Mouse (Mus musculus): Measurements from ENCODE around the gene Degs2. TPM values are rescaled to one million over a fixed set of nuclear protein-coding genes. Genes with fewer than 3 reads are reported as not detected.

The Degs2 gene
- polyA plus RNA-seq, 1 experiment from 2014 or later = 2.6 TPM

DNA sequence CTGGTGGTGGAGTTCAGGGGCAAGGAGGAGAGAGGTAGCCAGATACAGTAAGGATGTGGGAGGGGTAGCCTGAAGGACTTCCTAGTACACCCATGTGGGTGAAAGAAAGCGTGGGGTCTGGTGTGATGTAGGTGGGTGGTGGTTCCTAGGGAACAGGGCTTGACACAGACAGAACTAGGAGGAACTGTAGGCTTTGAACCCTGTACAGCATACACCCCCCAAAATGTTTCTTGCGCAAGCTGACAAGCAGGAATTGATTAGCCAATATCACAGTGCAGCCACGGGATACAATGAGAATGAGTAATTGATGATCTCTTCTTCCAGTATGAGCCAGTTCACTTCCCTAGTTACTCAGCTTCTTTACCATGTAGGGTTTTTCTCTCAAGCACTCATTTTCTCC lies 63.0 kb downstream of the Degs2 start:
- Histone ChIP-seq H3K4me2 (no peak overlapping the region), H3K4me3 (no peak overlapping the region), H3K4me1 (replicated peaks) (no peaks in the 10 kb centered on the region; the same call in 1 of the 2 replicates), H3K36me3 (no peaks in the 10 kb centered on the region), H3K9me3 (no peaks in the 10 kb centered on the region), H3K9ac (no peak overlapping the region), H3K27ac (replicated peaks) (no peak overlapping the region), H3K27me3 (no peaks in the 10 kb centered on the region)
- ATAC-seq (ENCODE audit: low read depth) = no peak
- WGBS = 83% methylated on average over 3 of the region's 3 CpGs

- Histone ChIP-seq H3K9ac (no peak overlapping the region), H3K36me3 (no peaks in the 10 kb centered on the region), H3K4me3 (no peak overlapping the region), H3K4me1 (replicated peaks) (no peaks in the 10 kb centered on the region; the same call in 1 of the 2 replicates), H3K27me3 (no peaks in the 10 kb centered on the region), H3K27ac (replicated peaks) (no peak overlapping the region), H3K9me3 (no peaks in the 10 kb centered on the region), H3K4me2 (no peak overlapping the region)
- no peak for ATAC-seq (ENCODE audit: low read depth)
- WGBS = 90% methylated on average over 5 of the region's 5 CpGs
Measured at GRCm38 (mm10) chr12:108637440-108637839, 64.7 kb downstream of the Degs2 start.

DNA sequence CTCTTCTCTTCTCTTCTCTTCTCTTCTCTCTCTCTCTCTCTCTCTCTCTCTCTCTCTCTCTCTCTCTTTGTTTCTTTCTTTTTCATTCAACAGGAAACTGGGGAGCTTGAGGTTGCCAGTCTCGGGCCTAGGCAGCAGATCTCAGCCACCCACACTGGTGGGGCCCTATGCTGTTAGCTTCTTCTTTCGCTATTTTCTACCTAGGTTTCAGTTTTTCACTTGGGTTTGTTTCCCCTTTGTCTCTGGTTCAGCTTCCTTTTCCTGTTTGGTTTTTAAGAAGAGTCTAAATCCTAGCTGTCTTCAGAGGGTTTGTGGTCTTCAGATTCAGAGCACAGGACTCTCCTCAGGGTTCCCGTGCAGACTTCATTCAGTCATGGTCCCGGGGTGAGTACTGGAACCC lies 66.6 kb downstream of the Degs2 start:
- H3K4me3 ChIP-seq = no peak overlapping the region
- no peaks in the 10 kb centered on the region for H3K36me3 ChIP-seq
- no peaks in the 10 kb centered on the region for H3K27me3 ChIP-seq
- ATAC-seq (ENCODE audit: low read depth) = no peak
- WGBS = 88% methylated on average over 4 of the region's 4 CpGs
- H3K27ac ChIP-seq (replicated peaks) = no peak overlapping the region
- H3K9ac ChIP-seq = no peak overlapping the region
- H3K4me2 ChIP-seq = no peak overlapping the region
- H3K9me3 ChIP-seq = no peaks in the 10 kb centered on the region
- no peaks in the 10 kb centered on the region; the same call in 1 of the 2 replicates for H3K4me1 ChIP-seq (replicated peaks)

GRCm38 (mm10) chr12:108634031-108634430 lies 68.1 kb downstream of the Degs2 start:
- no peak overlapping the region for H3K9ac ChIP-seq
- WGBS = 90% methylated on average over 1 of the region's 1 CpGs
- H3K4me2 ChIP-seq = no peak overlapping the region

DNA sequence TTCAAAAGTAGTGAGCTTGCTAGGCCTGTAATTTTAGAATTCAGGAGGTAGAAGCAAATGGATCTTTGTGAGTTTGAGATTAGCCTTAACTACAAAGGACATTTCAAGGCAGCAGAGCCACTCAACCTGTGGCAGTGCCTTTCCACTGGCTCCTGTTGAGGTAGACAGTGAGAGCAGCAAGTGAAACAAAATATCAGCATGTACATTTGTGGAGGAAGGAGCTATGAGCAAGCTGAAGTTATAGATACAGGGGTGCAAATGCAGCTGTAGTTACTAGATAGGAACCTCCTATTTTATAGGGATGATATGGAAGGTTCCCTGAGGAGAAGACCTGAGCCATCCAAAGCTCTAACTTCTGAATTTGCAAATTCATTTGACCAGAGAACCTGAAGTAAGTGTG lies 69.6 kb downstream of the Degs2 start:
- Histone ChIP-seq H3K9ac (no peak overlapping the region), H3K4me1 (replicated peaks) (no peaks in the 10 kb centered on the region), H3K27me3 (no peaks in the 10 kb centered on the region), H3K36me3 (no peaks in the 10 kb centered on the region), H3K27ac (replicated peaks) (no peak overlapping the region), H3K4me3 (no peak overlapping the region), H3K9me3 (no peaks in the 10 kb centered on the region), H3K4me2 (no peak overlapping the region)
- ATAC-seq (ENCODE audit: low read depth) = no peak

More at GRCm38 (mm10) chr12:108634031-108634430, 68.1 kb downstream of the Degs2 start:
- no peak overlapping the region for H3K4me3 ChIP-seq
- no peak for ATAC-seq (ENCODE audit: low read depth)
- H3K27ac ChIP-seq (replicated peaks) = no peak overlapping the region
- no peaks in the 10 kb centered on the region for H3K27me3 ChIP-seq
- H3K4me1 ChIP-seq (replicated peaks) = no peaks in the 10 kb centered on the region
- no peaks in the 10 kb centered on the region for H3K9me3 ChIP-seq
- H3K36me3 ChIP-seq = no peaks in the 10 kb centered on the region

- no peak overlapping the region for H3K4me3 ChIP-seq
- peaks cover 7% of the 10 kb centered on the region for H3K4me1 ChIP-seq (replicated peaks)
- H3K27me3 ChIP-seq = no peaks in the 10 kb centered on the region
- ATAC-seq (ENCODE audit: low read depth) = no peak
- H3K9ac ChIP-seq = no peak overlapping the region
- 92% methylated on average over 6 of the region's 6 CpGs for WGBS
- no peaks in the 10 kb centered on the region for H3K9me3 ChIP-seq
- no peaks in the 10 kb centered on the region for H3K36me3 ChIP-seq
- H3K4me2 ChIP-seq = no peak overlapping the region
- H3K27ac ChIP-seq (replicated peaks) = no peak overlapping the region
Measured at GRCm38 (mm10) chr12:108630741-108631688, 71.1 kb downstream of the Degs2 start.

GRCm38 (mm10) chr12:108629556-108629955 lies 72.6 kb downstream of the Degs2 start:
- Histone ChIP-seq H3K4me1 (replicated peaks) (peaks cover 21% of the 10 kb centered on the region), H3K4me2 (no peak overlapping the region), H3K27me3 (no peaks in the 10 kb centered on the region), H3K9me3 (no peaks in the 10 kb centered on the region), H3K4me3 (no peak overlapping the region), H3K36me3 (0 out of 2 replicates have a peak, but pooled peaks cover 3% of the 10 kb centered on the region), H3K27ac (replicated peaks) (no peak overlapping the region), H3K9ac (no peak overlapping the region)
- WGBS = 100% methylated on average over 1 of the region's 1 CpGs
- no peak for ATAC-seq (ENCODE audit: low read depth)

MicroRNA genes within 50 kb of the gene (microRNA counts, 519-probe panel; counts per million panel counts)
- 4,812 counts per million, percentile 82 among the panel's probes with 10 or more counts for microRNA mmu-miR-342-3p
- 1,707 counts per million, percentile 11 among the panel's probes with 10 or more counts for microRNA mmu-miR-342-5p

Small RNA genes lying within 50 kb of the gene (microRNA-seq; reads per million reads assigned to microRNA genes)
- gene Gm23872 (not detected), gene Mir342 (5,183 reads per million, percentile 93 among the genes with 10 or more reads in this experiment)

Other genes with a start within 250 kb of the Degs2 start
- gene Evl, start 147.6 kb downstream of the Degs2 start, polyA plus RNA-seq (2015; fragmentation: Nextera tagmentation; extraction: Ambion mirVana) = 188 and 208 TPM in 2 replicates
- gene Yy1, start 90.7 kb upstream of the Degs2 start, polyA plus RNA-seq (2015; fragmentation: Nextera tagmentation; extraction: Ambion mirVana) = 13.5 and 14.2 TPM in 2 replicates
- gene Slc25a29, start 133.6 kb upstream of the Degs2 start, polyA plus RNA-seq (2015; fragmentation: Nextera tagmentation; extraction: Ambion mirVana) = 16.5 and 18.4 TPM in 2 replicates
- 12.1 and 12.3 TPM in 2 replicates for gene Slc25a47, start 133.7 kb upstream of the Degs2 start, polyA plus RNA-seq (2015; fragmentation: Nextera tagmentation; extraction: Ambion mirVana)
- gene Wdr25, start 191.3 kb upstream of the Degs2 start, polyA plus RNA-seq (2015; fragmentation: Nextera tagmentation; extraction: Ambion mirVana) = 6.5 and 7.4 TPM in 2 replicates
- 108 and 109 TPM in 2 replicates for gene Wars, start 191.9 kb upstream of the Degs2 start, polyA plus RNA-seq (2015; fragmentation: Nextera tagmentation; extraction: Ambion mirVana)

Data from neural tube, embryonic 13.5 days (tissue).